Mouse (Mus musculus) cerebellum, adult 2 months (tissue): ENCODE results near the gene Rassf4. TPM values are rescaled to one million over a fixed set of nuclear protein-coding genes. Genes with fewer than 3 reads are reported as not detected.
"Not testable (repeated sequence)": the region's sequence is repeated elsewhere in the genome, so short reads cannot be mapped to it uniquely, and the experiment has no call there.

ENCODE experiments used
- DNase-seq, 2 experiments: peaks; one replicate each; pipeline ENCODE4 v3.0.0; 2021
- H3K27ac ChIP-seq: fragments of 200-500 bp; 2 replicates; pipeline ENCODE4 v1.5.1; 2012; ENCODE audit warnings: low read length, control low read depth, inconsistent platforms; ENCODE audit not compliant: insufficient read depth
- H3K27me3 ChIP-seq: fragments of 200-500 bp; 2 replicates; pipeline ENCODE4 v1.6.1; 2012; ENCODE audit warnings: inconsistent platforms, mild to moderate bottlenecking, low read length, moderate library complexity; ENCODE audit not compliant: control insufficient read depth, insufficient read depth
- H3K4me1 ChIP-seq: fragments of 200-500 bp; 2 replicates; pipeline ENCODE4 v1.6.1; 2011; ENCODE audit warnings: low read length; ENCODE audit not compliant: control insufficient read depth, insufficient read depth
- H3K4me3 ChIP-seq: fragments of 200-500 bp; replicated peaks from 2 replicates; pipeline ENCODE3; 2011; ENCODE audit warnings: mild to moderate bottlenecking, low read depth, low read length, control low read depth; ENCODE audit not compliant: insufficient read depth
- CTCF ChIP-seq: fragments of 200-500 bp; IDR thresholded peaks from 2 replicates; pipeline ENCODE4 v1.5.1; 2011; ENCODE audit warnings: low read depth, mild to moderate bottlenecking, control low read depth, low read length, moderate library complexity, borderline replicate concordance; ENCODE audit not compliant: insufficient read depth
- POLR2A ChIP-seq: fragments of 200-500 bp; IDR thresholded peaks from 2 replicates; pipeline ENCODE4 v1.6.1; 2011; ENCODE audit warnings: low read length, control low read depth, borderline replicate concordance; ENCODE audit not compliant: insufficient read depth
- WGBS: fragments of 180-500 bp; shearing (Covaris S2); methylation state at CpG from one replicate; pipeline ENCODE4 v1.1.7; 2018; 5-methylcytosine and 5-hydroxymethylcytosine counted together
- polyA plus RNA-seq: library from polyadenylated mRNA; depleted of rRNA; stranded (reverse); fragments of >200 nt; gene quantifications from 2 replicates; pipeline ENCODE4 v1.2.3, GENCODE M21; 2012; rRNA removed

The Rassf4 gene
- polyA plus RNA-seq, 1 experiment = 12.9 TPM

GRCm38 (mm10) chr6:116615719-116616118 is 58.0 kb downstream of the Rassf4 start:
- Histone ChIP-seq H3K27me3 (no peaks in the 10 kb centered on the region), H3K4me3 (no peak overlapping the region), H3K4me1 (no peaks in the 10 kb centered on the region), H3K27ac (no peak overlapping the region)
- 29% methylated on average over 2 of the region's 2 CpGs for WGBS
- TF ChIP-seq CTCF (no peak), POLR2A (no peak)
- DNase-seq = no peak

DNA sequence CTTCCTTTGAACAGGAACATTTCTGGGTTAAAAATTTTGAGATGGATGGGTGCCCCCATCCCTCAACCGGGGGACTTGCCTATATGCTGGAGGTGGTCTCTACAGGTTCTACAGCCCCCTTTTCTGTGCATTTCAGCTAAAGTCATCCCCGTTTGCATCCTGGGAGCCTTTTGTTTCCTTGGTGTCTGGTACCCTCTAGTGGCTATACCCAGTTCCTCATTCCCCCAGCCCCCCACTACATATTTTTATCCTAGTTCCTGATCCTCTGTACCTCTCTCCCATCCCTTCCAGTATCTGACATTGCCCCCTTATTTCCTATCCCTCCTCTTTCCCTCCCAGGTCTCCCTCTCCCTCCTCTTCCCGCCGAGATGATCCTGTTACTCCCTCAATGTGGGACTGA is 66.5 kb downstream of the Rassf4 start:
- Histone ChIP-seq H3K27ac (no peak overlapping the region), H3K4me1 (no peaks in the 10 kb centered on the region), H3K4me3 (no peak overlapping the region), H3K27me3 (no peaks in the 10 kb centered on the region)
- no peak for TF ChIP-seq POLR2A
- TF ChIP-seq CTCF = peak; percentile 13; the same call in 1 of the 2 replicates
- whole genome bisulfite sequencing = 46% methylated on average over 4 of the region's 4 CpGs
- DNase-seq = no peak

- DNase-seq, H3K27me3 ChIP-seq, H3K4me3 ChIP-seq, H3K27ac ChIP-seq, H3K4me1 ChIP-seq: not testable (repeated sequence)
Observed at GRCm38 (mm10) chr6:116600969-116601368, 72.8 kb downstream of the Rassf4 start.

GRCm38 (mm10) chr6:116584095-116584494 is 89.7 kb downstream of the Rassf4 start, which contains the start of gene Olfr215:
Olfr215 (minus strand) TSS chr6:116584195.
- H3K27me3 ChIP-seq = no peaks in the 10 kb centered on the region
- no peak within 1 kb of the TSS for H3K4me3 ChIP-seq
- H3K27ac ChIP-seq = no peak within 1 kb of the TSS
- no peak for DNase-seq
- WGBS = 46% methylated on average over 4 of the region's 4 CpGs
- TF ChIP-seq CTCF = no peak
- TF ChIP-seq POLR2A = no peak
- no peaks in the 10 kb centered on the region for H3K4me1 ChIP-seq

Other genes with a start within 250 kb of the Rassf4 start
- 0.74 and 0.84 TPM in 2 replicates for gene Alox5, start 212.8 kb downstream of the Rassf4 start, polyA plus RNA-seq
- gene Olfr211, start 184.9 kb downstream of the Rassf4 start, polyA plus RNA-seq = not detected in 2 replicates
- gene Olfr212, start 167.4 kb downstream of the Rassf4 start, polyA plus RNA-seq = 0.03 TPM in 1 of 2 replicates, not detected in the other
- gene Olfr213, start 135.5 kb downstream of the Rassf4 start, polyA plus RNA-seq = not detected in 2 replicates
- 0.11 and 0.21 TPM in 2 replicates for gene Gm5580, start 122.8 kb downstream of the Rassf4 start, polyA plus RNA-seq
- not detected in 2 replicates for gene Olfr214, start 119.7 kb downstream of the Rassf4 start, polyA plus RNA-seq
- gene Olfr215, start 89.8 kb downstream of the Rassf4 start, polyA plus RNA-seq = not detected in 2 replicates
- gene Zfp422, start 45.0 kb downstream of the Rassf4 start, polyA plus RNA-seq = 32.4 and 34.2 TPM in 2 replicates
- 0.84 and 1.00 TPM in 2 replicates for gene Depp1, start 23.3 kb downstream of the Rassf4 start, polyA plus RNA-seq
- 0.77 and 1.5 TPM in 2 replicates for gene Tmem72, start 43.0 kb upstream of the Rassf4 start, polyA plus RNA-seq